Mouse (Mus musculus) heart, adult 18-20 months (tissue): ENCODE measurements at regions not wholly inside any gene's neighbourhood (a gene's known extent, or its start where the extent isn't known, plus 50 kb on each side); places are given as distances from the start of the nearest gene placed in this dataset.

Experiments
- DNase-seq, 2 experiments: peaks; one replicate each; pipeline ENCODE4 v3.0.0; 2021 to 2022; ENCODE audit warnings: mixed read lengths in 1 of 2

DNA sequence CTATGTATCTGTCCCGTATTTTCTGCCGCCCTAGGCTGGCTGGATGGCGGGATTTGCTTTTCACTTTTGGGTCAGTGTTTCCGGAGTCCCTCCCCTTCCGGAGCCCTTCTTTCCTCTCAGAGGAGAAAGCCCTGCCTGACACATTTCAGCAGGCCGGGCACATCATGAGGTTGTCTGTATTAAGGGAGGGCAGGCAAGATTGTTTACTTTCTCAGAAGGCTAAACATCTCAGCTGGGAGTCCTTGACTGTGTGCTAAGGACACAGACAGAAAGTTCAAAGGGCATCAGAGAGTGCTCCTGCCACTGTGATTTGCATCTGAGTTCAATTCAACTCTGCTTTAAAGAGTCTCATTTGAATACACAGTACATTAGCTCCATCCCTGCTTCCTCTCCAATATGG lies 218.8 kb upstream of the Pard3b start:
- no peak for DNase-seq

DNA sequence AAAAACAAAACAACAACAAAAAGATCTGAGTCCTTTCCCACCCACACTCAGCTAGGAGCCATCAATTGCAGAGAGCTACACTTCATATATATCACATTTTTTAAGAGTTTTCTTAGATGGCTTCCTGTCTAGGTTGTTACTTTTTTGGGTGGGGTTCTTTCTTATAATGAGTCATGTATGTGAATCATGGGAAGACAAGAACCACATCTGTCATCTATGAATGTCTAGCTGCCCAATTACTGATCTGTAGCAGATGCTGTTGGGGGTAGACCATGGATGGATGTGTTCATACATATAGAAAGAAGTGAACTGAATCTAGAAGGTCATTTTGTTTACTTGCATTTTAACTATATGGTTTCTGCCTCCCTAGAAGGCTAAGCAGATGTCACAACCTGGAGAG lies 215.4 kb upstream of the Pard3b start:
- no peak for DNase-seq

DNA sequence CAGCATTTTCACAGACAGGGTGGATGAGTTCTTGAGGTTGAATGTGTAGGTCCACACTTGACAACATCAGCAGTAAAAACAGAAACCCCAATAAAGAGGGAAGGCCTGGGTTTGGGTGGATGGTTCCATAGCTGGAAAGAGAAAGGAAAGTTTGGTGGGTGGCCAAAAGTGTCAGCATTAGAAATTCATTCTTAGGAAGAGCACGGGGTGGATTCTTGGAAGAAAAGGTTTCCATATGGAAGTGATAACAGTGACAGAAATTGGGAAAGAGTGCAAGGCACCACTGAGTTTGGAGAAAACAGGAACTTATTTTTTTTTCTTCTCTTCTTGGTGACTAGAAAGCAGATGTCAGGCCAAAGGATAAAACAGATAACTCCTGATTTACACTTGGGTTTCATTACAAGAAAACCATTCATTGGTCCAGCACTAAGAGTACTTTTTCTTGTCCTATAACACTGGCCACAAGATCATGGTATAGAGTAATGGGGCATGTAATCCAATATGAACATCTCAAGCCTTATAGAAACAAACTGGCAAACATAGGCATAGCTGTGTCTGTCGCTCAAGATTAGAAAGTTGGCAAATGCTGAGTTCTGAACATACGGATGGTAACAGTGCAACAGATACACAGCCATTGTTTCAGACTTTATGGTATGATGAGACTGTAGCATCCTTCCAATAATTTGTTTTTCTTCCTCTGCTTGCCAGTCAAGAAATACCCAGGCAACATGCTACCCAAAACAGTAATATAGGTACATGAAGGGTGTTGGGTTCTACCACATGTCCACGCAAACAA lies 209.7 kb upstream of the Pard3b start:
- peak; percentile 4 to 15 for DNase-seq

DNA sequence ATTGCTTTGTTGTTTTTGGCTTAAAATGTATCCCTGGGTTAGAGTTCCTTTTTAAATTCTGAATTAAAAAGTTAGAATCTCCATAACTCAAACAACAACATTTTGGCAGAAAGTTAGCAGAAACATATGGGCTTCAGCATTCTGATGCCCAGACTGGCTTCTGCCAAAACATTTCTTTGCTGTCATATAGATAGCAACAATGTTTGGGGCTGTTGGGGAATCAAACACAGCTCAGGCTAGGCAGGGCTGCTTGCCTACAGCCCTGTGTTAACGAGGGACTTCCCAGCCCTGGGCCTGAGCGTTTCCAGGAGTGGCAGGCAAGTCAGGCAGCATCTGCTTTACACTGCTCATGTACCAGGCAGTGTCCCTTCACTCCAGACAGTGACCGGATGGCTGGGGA lies 201.0 kb upstream of the Pard3b start:
- DNase-seq = no peak

DNA sequence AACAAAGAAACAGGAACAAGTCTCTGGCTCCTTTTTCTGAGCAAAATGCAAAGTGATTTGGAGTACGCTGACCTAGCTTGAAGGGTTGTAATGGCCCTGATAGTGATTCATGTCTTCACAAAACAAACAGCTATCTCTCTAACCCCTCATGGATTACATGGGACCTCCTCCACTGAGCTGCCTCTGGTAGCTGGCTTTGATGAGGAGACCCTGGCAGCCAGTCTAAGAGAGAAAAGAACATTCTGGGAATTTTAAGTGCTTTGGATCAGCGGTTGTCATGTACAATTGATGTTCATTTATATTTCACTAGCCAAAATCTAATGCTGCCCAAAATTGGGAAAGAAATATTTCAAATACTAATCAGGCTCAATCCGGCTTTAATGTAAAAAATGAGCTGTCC lies 177.2 kb upstream of the Pard3b start:
- no peak for DNase-seq

DNA sequence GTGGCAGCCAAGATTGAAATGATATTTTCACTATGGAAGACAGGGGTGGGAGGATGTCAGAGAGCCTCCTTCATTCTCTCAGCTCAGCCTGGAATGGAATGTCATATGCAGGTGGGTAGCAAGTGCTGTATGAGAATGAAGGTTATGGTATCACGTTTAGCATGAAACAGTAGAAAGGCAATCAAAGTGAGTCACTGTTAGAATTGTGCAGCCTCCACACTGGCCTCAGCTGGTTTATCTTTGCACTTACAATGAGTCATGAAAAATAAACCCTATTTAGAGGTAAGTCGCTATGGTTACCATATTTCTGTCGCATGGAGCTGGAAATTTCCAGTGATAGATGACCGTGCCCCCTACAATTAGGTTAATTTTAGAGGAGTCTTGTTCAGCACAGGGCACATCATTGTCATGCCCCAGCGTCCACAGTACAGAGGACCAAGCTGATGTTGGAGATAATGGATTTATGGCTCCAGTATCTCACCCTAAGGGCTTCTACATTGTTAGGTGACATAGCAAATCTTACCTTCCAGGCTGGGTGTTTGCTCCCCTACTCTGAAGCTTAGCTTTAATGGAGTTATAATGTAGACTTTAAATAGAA lies 167.9 kb upstream of the Pard3b start:
- DNase-seq = no peak

DNA sequence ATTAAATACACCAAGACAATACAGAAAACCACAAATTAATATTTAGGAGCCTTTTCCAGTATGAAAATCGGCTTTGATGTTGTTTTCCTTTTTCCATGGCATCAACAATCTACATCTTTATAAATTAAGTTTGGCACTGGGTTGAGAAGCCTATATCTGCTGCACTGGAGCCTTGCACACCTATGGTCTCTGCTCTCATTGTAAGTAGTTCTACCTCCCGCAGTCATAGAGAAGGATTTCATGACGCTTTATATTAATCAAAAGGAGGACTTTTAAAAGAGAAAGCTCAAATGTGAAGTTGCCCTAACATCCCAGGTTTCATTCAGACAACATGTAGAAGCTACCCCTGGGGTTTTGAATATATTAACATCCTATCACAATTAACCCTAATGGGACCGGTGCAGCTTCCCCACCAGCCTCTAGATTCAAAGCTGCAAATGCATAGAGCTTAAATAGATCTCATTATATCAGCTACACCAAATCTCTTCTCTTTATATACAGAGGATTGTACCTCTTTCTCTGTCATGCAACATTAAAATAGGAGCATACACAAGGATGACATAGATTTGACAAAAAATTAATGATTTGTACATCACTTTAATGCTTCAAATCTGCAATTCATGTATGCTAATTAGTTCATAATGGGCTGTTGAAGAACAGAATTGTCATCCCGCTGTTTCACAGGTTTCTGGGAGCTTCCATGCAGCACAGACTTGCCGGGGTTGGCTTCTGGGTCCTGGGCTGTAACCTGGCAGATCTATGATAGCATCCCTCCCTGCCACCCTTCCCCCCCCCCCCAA lies 166.6 kb upstream of the Pard3b start:
- DNase-seq = no peak

DNA sequence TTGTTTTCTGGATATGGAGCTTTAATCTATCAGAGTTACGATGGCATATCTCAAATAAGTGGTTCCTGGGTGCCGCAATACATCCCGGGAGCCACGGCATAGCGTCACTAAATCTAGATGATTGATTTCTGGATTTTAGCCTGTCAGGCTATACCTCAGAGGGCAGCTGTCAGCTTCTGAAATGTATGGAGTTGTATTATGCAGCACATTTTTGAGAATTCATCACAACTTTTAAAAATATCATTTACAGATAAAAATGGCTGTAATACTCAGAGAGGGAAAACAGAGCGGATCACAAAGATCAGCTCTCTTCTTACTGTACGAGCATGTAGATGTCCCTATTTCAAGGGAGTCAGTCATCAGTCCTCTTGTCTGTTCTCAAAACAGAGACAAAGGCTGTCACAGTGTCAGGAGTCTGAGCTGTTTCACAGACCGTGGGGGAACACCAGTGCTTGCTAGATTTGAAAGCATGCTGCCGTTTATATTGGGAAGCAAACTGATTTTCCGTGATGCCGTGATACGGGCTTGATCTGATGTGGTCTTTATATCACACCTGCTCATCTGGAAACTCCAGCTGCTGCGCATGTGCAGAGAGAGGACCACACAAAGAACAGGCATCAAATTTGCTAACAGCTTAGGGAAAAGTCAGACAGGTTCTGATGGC lies 165.9 kb upstream of the Pard3b start:
- DNase-seq = no peak

DNA sequence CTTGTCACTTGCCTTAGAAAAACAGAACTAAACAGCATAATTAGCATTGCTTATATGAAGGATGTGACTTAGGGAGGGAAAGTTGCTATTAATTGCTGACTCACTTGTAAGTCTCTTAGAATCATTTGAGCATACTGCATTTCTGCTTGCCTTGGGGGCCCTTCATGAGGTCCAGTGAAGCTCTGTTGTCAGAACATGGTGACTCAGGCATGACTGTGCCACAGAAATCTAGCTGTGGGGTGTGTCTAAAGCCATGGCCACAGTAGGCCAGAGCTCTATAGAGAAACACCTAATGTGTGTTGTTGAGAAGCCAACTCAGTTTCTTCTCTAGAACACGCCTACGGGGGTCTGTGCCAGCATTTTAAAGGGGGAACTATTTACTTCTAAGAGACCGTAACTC lies 153.2 kb upstream of the Pard3b start:
- no peak for DNase-seq

DNA sequence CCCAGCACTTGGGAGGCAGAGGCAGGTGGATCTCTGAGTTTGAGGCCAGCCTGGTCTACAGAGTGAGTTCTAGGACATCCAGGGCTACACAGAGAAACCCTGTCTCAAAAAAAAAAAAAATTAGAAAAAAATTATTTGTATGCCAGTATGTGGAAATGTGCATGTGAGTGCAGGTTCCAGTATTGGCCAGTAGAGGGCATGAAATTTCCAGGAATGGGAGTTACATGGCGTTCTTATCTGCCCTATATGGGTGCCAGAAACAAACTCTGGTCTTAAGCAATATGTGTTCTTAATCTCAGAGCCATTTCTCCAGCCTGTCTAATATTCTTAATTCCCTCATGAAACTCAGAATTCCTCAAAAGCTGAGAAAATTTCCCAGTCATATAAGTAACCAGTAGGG lies 113.7 kb upstream of the Pard3b start:
- DNase-seq = no peak

DNA sequence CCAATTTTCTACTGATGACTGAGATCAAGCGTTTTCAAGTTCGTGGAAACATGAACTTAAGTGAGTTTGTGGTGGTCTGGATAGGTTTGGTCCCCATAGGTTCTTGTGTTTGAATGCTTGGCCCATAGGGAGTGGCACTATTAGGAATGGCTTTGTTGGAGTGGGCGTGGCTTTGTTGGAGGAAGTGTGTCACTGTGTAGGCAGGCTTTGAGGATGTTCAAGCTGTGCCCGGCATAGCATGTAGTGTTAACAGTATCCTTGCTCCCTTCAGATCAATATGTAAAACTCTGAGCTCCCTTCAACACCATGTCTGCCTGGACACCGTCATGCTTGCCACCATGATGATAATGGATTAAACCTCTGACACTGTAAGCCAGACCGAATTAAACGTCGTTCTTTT lies 112.7 kb upstream of the Pard3b start:
- no peak for DNase-seq

DNA sequence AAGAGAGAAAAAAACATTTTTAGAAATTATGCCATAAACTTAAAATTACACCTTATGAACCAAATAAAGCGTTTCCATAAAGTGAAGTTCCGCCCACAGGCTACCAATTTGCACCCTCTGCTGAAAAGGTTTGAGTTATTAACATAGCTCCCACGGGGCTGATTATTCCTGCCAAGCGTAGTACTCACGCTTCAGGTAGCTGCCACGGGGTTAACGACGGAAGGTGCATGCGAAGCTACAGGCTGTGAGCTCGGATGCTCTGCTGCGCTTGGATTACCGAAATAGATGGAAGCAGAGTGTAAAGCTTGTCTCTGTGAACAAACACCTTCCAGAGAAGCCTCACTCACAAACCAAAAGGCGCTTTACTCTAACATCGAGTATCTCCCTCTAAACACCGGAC lies 109.9 kb upstream of the Pard3b start:
- DNase-seq = no peak

DNA sequence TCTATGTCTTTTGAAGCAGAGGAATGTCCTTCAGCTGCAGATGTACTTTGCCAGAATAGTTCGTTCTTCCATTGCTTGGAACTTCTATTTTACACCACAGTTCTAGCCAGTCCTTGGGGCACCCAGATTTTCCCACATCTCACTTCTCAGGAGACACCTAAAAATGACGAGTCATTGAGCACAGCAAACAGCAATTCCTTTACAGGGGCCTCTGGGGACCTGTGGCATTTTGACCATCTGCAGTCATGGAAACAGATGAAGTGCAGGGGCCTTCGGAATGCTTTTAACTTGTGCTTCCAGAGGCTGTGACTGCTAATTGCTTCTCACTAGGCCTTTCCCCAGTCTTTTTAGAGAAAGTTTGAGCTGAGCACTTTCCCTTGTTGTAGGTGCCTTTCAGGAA lies 108.5 kb upstream of the Pard3b start:
- no peak for DNase-seq

DNA sequence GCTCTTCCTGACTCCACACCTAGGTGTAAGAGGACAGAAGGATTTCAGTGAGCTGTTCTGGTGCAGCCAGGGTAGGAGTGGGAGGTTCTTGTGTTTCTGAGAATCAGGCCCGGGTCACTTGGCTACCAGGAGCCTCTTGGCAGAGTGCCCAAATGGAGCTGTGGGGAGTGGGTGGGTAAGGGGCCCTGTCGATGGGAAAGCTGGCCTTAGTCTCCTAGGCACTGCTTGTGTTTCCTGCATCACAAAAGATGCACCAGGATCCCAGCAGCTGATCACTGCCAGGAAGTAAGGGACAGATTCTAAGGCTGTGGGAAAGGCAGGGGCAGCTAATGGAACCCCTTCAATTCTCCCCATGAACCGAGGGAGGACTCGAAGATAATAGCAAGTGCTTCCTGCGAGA lies 107.1 kb upstream of the Pard3b start:
- no peak for DNase-seq

DNA sequence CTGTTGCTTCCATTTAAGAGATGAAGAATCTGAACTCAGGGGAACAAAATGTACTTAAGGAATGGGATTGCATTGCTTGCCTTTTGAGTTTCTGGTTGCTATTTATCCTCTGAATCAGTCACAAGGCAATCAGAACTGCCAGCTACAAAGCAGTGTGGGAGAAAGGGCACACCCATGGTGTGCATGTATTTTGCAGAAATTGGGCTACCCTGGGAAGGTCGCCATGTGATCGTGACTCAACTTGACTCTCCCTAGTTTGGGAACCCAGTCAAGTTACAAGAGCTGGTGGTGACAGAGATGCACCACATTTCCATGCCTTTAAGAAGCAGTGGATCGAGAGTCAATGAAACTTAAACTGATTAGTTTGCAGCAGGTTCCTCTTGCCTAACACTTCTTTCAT lies 98.5 kb upstream of the Pard3b start:
- DNase-seq = peak; percentile 9 to 20

DNA sequence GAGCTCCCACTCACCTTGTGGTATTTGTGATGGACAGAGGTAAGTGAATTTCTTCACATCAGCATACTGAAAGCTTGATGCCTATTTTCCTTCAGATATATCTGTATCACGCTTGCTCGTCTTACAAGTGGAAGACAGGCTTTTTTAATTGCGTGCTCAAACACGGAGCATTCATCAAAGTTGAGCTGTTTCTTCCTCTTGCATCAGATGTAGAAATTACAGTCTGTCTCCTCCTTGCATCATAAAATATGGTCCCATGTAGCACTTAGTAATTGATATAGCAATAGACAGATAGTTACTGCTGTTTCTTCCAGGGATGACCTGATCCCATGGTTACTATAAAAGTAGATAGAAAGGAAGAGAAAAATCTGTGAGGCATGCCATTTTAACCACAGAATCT lies 97.5 kb upstream of the Pard3b start:
- no peak for DNase-seq

DNA sequence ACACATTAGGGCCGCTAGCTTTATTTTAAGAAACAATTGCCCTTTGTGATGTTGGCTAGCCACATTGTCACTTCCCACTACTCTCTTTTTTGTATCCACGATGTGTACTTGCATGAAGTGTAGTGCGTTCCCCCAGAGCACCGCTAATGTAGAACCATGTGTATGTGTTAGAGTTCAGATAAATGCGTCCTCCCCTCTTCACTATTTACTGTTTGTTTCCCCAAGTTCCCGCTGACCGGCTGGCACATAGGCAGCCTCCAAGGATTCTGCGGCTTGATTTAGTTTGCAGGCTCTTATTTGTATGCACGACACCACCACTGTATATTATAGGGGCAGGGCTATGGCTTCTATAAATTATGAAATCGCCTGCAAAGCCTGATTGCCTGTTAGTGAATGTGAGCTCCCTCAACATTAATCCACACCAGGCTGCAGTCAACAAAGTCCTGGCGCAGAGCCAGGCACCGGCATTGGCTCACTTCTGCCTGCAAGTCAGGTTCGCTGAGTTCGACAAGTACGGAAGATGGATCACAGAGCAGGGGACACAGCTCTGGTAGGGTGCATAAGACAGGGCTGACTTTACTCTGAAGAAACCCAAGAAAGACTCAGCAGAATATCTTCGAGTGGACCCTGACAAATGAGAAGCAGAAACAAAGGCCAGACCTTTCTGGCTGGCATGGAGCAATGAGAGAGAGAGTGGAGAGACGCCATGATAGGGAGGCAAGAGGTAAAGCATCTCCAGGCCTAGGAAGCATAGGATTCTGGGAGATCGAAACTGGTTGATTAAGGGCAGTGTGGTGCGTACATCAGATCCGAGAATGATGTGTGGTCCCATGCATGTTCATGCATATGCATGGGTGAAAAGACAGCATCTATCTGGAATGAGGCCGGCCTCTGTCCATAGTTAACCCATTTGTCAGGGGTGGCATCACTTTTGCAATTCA lies 85.8 kb upstream of the Pard3b start:
- no peak for DNase-seq

DNA sequence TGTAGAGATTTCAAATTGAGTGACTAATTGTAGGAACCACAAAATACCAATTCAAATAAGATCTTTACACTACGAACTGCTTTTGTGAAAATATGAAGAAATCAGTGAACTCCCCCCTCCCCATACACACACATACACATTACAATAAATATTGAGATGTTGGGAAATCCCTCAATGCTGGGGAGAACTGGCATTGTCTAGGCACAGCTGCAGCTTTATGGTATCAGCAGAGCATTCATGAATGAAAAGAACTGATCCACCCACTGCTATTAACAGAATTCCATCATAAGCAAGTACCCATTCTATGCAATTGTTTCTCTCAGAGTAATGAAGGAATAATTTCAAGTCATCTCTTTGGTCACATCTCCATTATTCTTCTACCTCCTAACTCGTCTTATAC lies 79.1 kb upstream of the Pard3b start:
- DNase-seq = no peak

DNA sequence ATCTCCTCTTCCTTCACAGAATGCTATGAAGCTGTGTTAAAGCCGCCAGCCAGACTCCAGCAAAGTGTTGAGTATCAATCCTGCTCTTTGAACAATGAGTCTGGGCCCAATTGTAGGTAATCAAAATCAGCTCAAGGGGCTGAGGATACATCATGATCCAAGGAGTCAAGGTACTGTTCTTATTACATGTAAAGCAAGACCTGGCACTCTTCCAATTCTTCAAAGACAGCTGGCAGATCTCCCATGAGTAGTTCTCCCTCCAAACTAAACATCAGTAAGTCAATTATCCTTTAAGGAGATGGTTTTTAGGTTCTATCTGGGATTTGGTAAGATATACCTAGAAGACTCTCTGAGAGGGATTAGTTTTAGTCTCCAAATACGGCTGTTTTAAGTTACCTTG lies 76.5 kb upstream of the Pard3b start:
- no peak for DNase-seq

DNA sequence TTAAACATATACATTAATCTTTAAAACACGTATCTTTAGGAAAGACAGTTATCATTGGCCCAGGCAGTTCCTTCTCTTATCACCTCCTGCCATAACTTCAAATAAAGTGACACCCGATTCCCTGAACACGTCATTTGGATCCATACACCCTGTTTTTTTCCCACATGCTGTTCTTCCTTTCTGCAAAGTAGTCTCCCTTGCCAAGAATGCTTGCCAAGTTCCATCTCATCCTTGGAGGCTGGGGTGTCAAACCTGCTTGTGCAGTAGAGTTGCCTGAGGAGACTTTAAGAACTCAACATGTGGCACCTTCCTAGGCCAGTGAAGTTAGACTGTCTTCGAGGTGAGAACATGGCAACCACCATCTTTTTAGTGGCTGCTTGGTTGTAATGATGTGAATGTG lies 73.2 kb upstream of the Pard3b start:
- DNase-seq = no peak

DNA sequence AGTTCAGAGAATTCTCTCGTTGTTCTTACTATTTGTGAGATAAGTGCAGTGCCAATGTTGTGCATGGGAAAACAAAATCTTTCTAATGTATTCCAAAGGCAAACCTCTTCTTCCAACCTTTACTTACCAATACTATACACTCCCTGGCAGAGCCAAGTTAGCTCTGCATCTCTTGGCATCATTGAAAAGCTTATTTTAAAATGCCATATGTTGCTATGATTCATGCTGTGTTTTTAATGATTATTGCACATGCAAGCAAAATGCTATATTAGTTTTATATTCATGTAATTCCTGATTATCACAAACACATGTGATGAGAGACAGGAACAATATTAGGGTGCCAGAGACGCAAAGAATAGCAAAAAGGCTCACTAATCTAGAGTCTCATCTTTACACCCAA lies 64.3 kb upstream of the Pard3b start:
- DNase-seq = no peak

DNA sequence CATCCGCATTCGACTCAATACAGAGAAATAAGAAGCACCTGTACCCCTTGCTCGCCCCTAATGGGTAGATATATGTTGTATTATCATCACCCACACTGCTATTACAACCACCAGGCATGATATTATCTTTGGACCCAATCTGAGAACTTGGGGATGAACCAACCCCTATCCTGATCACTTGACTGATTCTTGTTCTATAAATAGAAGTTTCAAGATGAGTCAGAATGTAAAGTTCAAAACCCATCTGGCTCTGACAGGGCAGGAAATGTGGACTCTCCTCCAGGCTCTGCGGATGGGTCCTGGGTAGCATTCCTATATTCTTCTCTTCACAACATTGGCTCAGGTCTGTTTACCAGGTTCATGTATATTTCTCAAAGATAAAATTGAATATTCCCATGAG lies 61.9 kb upstream of the Pard3b start:
- no peak for DNase-seq
